Mouse (Mus musculus): Measurements from ENCODE around the gene Ltc4s. TPM values are rescaled to one million over a fixed set of nuclear protein-coding genes. Genes with fewer than 3 reads are reported as not detected.

The Ltc4s gene
- total and polyA plus RNA-seq, 2 experiments from 2014 or later = 5.3 to 21.3 TPM

GRCm38 (mm10) chr11:50245269-50245668 lies 6.9 kb upstream of the Ltc4s start:
- H3K4me2 ChIP-seq (ENCODE audit: low read depth, low read length, poor library complexity, severe bottlenecking) = no peak overlapping the region
- no peak overlapping the region for H3K27ac ChIP-seq (ENCODE audit: low read depth, low read length)
- H3K9ac ChIP-seq (replicated peaks; ENCODE audit: low read length, poor library complexity, severe bottlenecking) = no peak overlapping the region
- no peak for DNase-seq (ENCODE audit: low spot score)
- no peaks in the 10 kb centered on the region for H3K9me3 ChIP-seq (ENCODE audit: low read length)
- no peak for ATAC-seq (ENCODE audit: low FRiP score)
- no peak overlapping the region for H3K4me3 ChIP-seq (ENCODE audit: low read depth, low read length)
- H3K4me1 ChIP-seq (ENCODE audit: insufficient read depth, low read length) = no peaks in the 10 kb centered on the region
- H3K27me3 ChIP-seq (ENCODE audit: insufficient read depth, low read length) = no peaks in the 10 kb centered on the region
- no peak for TF ChIP-seq CTCF (IDR thresholded peaks at IDR 0.05)
- no peaks in the 10 kb centered on the region for H3K36me3 ChIP-seq (ENCODE audit: insufficient read depth, low read length)
- 74% methylated on average over 5 of the region's 5 CpGs for WGBS

- DNase-seq (ENCODE audit: low spot score) = no peak
- H3K27ac ChIP-seq (ENCODE audit: low read depth, low read length) = no peak overlapping the region
- no peaks in the 10 kb centered on the region for H3K4me1 ChIP-seq (ENCODE audit: insufficient read depth, low read length)
- no peaks in the 10 kb centered on the region for H3K9me3 ChIP-seq (ENCODE audit: low read length)
- H3K9ac ChIP-seq (replicated peaks; ENCODE audit: low read length, poor library complexity, severe bottlenecking) = no peak overlapping the region
- WGBS = 76% methylated on average over 6 of the region's 6 CpGs
- H3K4me2 ChIP-seq (ENCODE audit: low read depth, low read length, poor library complexity, severe bottlenecking) = no peak overlapping the region
- H3K36me3 ChIP-seq (ENCODE audit: insufficient read depth, low read length) = no peaks in the 10 kb centered on the region
- H3K4me3 ChIP-seq (ENCODE audit: low read depth, low read length) = no peak overlapping the region
- ATAC-seq (ENCODE audit: low FRiP score) = no peak
- no peak for TF ChIP-seq CTCF (IDR thresholded peaks at IDR 0.05)
- H3K27me3 ChIP-seq (ENCODE audit: insufficient read depth, low read length) = no peaks in the 10 kb centered on the region
Measured at GRCm38 (mm10) chr11:50243926-50244325, 5.5 kb upstream of the Ltc4s start.

GRCm38 (mm10) chr11:50240235-50240911 lies 2.0 kb upstream of the Ltc4s start:
- H3K4me3 ChIP-seq (ENCODE audit: low read depth, low read length) = no peak overlapping the region
- 93% methylated on average over 7 of the region's 7 CpGs for WGBS
- no peak overlapping the region for H3K4me2 ChIP-seq (ENCODE audit: low read depth, low read length, poor library complexity, severe bottlenecking)
- ATAC-seq (ENCODE audit: low FRiP score) (no peak), DNase-seq (ENCODE audit: low spot score) (no peak)
- TF ChIP-seq CTCF (IDR thresholded peaks at IDR 0.05) = no peak
- no peak overlapping the region for H3K27ac ChIP-seq (ENCODE audit: low read depth, low read length)
- H3K9me3 ChIP-seq (ENCODE audit: low read length) = no peaks in the 10 kb centered on the region
- H3K27me3 ChIP-seq (ENCODE audit: insufficient read depth, low read length) = peaks cover 3% of the 10 kb centered on the region; the same call in 1 of the 2 replicates
- H3K9ac ChIP-seq (replicated peaks; ENCODE audit: low read length, poor library complexity, severe bottlenecking) = no peak overlapping the region
- 0 out of 2 replicates have a peak, but pooled peaks cover 1% of the 10 kb centered on the region for H3K36me3 ChIP-seq (ENCODE audit: insufficient read depth, low read length)
- H3K4me1 ChIP-seq (ENCODE audit: insufficient read depth, low read length) = 0 out of 2 replicates have a peak, but pooled peaks cover 5% of the 10 kb centered on the region

- Histone ChIP-seq H3K9ac (replicated peaks; ENCODE audit: low read length, poor library complexity, severe bottlenecking) (no peak overlapping the region), H3K4me1 (ENCODE audit: insufficient read depth, low read length) (0 out of 2 replicates have a peak, but pooled peaks cover 5% of the 10 kb centered on the region), H3K9me3 (ENCODE audit: low read length) (no peaks in the 10 kb centered on the region), H3K4me3 (ENCODE audit: low read depth, low read length) (no peak overlapping the region), H3K36me3 (ENCODE audit: insufficient read depth, low read length) (peaks cover 12% of the 10 kb centered on the region), H3K27ac (ENCODE audit: low read depth, low read length) (no peak overlapping the region), H3K27me3 (ENCODE audit: insufficient read depth, low read length) (peaks cover 3% of the 10 kb centered on the region; the same call in 1 of the 2 replicates), H3K4me2 (ENCODE audit: low read depth, low read length, poor library complexity, severe bottlenecking) (no peak overlapping the region)
- ATAC-seq (ENCODE audit: low FRiP score) (no peak), DNase-seq (ENCODE audit: low spot score) (no peak)
- TF ChIP-seq CTCF (IDR thresholded peaks at IDR 0.05) = no peak
- 91% methylated on average over 9 of the region's 9 CpGs for WGBS
Measured at GRCm38 (mm10) chr11:50238821-50239791, 690 bp upstream of the Ltc4s start.

DNA sequence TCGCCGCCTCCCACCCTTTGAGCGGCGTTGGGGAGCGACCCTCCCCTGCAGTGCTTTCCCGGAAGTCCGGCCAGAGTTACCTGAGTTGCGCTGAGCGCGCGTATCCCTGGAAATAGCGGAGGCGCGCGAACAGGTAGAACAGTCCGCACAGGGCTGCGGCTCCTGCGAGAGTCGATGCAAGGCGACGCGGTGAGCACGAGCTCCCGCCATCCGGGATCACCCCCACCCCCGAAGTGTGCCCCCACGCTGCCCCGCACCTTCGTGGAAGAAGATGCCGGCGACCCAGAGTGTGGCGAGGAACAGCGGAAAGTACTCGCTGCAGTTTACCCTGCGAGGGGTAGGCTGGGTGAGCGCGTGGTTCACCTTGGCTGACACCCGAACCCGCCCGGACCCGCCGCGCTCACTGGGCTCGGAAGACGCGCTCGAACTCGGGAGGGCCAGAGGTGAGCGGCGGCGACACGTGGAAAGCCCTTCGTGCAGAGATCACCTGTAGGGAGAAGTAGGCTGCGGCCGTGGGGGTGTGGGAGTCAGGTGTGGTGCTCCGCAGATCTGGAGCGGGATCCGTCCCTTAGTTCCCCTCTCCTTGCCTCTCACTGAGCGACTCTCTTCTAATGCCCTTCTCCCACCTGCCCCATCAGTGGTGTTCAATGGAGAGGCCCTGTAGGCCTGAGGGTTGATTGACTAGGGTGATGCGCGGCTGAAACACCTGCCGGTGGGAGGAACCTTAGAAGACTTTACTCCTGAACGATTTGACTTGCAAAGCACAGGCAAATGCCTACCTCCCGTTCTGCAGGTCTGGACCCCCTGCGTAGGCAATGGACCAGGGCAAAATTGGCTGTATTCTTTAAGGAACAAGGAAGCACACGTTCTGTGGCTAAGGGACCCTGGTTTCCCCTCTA lies 1.2 kb downstream of the Ltc4s start:
- H3K4me1 ChIP-seq (ENCODE audit: insufficient read depth, low read length) = 0 out of 2 replicates have a peak, but pooled peaks cover 5% of the 10 kb centered on the region
- no peak overlapping the region for H3K27ac ChIP-seq (ENCODE audit: low read depth, low read length)
- peaks cover 3% of the 10 kb centered on the region; the same call in 1 of the 2 replicates for H3K27me3 ChIP-seq (ENCODE audit: insufficient read depth, low read length)
- no peak for DNase-seq (ENCODE audit: low spot score)
- peak overlapping the region; percentile 55 for H3K9ac ChIP-seq (replicated peaks; ENCODE audit: low read length, poor library complexity, severe bottlenecking)
- peak overlapping the region; percentile 58 for H3K4me3 ChIP-seq (ENCODE audit: low read depth, low read length)
- TF ChIP-seq CTCF (IDR thresholded peaks at IDR 0.05) = no peak
- H3K4me2 ChIP-seq (ENCODE audit: low read depth, low read length, poor library complexity, severe bottlenecking) = peak overlapping the region; percentile 97
- H3K9me3 ChIP-seq (ENCODE audit: low read length) = no peaks in the 10 kb centered on the region
- 3% methylated on average over 64 of the region's 66 CpGs for WGBS
- peak; percentile 2; the same call in 1 of the 2 replicates for ATAC-seq (ENCODE audit: low FRiP score)
- peaks cover 31% of the 10 kb centered on the region for H3K36me3 ChIP-seq (ENCODE audit: insufficient read depth, low read length)

All from midbrain, postnatal 0 days (tissue).